Mouse (Mus musculus): ENCODE measurements around the gene R3hdm1. TPM values are rescaled to one million over a fixed set of nuclear protein-coding genes. Genes with fewer than 3 reads are reported as not detected.

R3hdm1 gene
- 183 and 186 TPM in 2 replicates for total RNA-seq (2014; fragmentation: Nextera tagmentation)
- 71.9 and 89.3 TPM in 2 replicates for total RNA-seq (2017)

DNA sequence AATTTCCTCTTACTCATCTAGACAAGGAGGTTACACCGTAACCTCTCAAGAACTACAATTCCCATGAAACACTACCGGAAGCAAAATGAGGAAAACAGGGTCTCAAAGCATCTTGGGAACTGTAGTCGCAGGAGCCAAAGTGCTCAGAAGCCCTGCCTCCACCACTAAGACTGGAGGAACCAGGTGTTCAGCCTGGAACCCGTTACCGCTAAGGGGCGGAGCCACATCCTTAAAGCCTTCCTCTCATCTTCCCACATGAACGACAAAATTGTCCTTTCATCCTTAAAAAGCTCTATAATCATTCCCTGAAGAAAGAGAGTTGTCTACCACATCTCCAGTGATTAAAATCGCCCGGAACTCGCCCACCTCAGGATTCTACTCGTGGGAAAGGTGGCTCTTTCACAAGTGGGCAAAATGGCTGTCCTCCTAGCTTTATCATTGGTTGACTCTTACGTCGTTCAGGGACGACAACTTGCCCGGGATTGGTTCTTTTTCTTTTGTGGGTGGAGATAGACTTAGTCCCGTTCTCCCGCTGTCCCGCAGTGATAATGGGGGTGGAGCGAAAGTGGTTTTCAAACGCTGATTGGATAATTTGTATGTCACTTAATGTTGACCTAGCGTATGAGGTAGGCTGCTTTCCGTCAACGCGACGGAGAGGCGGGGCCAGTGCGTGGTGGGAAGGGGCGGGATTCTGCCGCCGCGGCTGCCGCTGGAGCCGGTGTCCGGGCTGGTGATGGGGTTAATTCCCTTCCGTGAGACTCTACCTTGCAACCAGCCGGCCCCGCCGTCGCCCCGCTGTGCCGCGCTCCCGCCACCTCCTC is at the start of gene R3hdm1, which contains the start of gene Zranb3:
TSS of gene R3hdm1 (plus strand) at position 661 of the 821 bp plus-strand sequence.
TSS of gene Zranb3 (minus strand) at position 407 of the 821 bp plus-strand sequence.
- peak; percentile 92 for ATAC-seq (replicated peaks; ENCODE audit: low FRiP score, low TSS enrichment, poor library complexity, severe bottlenecking)

DNA sequence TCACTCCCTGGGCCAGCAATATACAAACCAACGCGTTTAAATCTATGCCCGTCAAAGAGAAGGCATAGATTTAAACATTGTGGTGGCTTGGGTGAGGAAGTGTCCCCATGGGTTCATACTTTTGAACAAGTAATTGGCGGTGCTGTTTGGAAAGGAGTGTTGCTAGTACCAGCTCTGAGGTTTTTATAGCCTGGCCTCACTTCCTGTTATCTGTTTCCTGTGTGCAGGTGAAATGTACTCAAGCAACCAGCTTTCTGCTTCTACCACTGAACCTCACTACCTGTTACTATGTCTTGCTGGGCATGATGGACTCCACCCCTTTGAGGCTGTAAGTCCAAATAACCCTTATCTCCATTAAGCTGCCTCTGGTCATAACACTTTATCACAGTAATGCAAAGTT is 45.8 kb upstream of the R3hdm1 start:
- ATAC-seq (replicated peaks; ENCODE audit: low FRiP score, low TSS enrichment, poor library complexity, severe bottlenecking), result no peak

DNA sequence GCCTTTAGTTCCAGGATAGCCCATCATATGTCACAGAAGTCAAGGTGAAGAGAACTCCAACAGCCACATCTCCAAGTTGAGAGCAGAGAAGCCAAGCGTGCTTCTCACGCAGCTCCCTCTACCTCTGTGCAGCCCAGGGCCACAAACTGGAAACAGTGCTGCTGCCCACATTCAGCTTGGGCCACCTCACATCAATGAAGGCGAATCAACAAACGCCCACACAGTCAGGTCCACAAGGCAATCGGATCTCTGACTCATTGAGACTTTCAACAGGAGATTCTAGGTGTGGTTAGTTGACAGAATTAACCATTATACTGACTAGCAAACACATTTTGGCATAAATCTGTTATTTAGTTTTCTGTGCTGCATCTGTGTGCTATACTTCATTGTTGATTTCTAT is 44.5 kb upstream of the R3hdm1 start:
- ATAC-seq (replicated peaks; ENCODE audit: low FRiP score, low TSS enrichment, poor library complexity, severe bottlenecking), result no peak

DNA sequence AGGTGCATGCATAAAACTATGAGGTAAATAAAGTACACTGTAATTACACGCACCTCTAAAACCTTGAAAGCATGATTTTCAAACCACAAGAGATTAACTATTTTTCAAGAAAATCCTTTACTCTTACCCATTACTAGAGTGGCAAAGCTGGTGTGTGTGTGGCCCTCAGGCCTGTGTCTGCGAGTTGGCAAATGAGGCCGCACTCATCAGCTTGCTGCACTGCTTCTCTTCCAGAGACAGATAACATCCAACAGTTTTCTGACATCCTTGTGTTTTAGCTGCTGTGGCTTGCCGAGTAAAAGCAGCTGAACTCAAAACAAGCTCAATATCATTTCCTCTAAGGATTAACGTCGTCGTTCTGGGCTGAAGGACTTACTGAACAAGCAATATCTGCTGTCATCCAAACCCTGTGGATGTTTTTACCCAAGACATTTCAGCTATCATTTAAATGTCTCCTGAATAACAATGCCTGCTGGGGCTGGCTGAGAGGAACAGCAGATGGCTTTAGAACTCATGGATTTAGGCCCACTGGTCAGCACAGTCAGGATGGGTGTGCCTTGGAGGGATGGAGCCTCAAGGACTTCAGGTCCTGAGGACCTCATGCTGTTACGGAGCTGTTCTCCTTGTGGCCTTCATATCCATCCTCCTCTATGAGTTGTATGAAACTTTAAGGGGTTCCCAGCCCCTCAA is 42.3 kb upstream of the R3hdm1 start:
- peak; percentile 69 for ATAC-seq (replicated peaks; ENCODE audit: low FRiP score, low TSS enrichment, poor library complexity, severe bottlenecking)

DNA sequence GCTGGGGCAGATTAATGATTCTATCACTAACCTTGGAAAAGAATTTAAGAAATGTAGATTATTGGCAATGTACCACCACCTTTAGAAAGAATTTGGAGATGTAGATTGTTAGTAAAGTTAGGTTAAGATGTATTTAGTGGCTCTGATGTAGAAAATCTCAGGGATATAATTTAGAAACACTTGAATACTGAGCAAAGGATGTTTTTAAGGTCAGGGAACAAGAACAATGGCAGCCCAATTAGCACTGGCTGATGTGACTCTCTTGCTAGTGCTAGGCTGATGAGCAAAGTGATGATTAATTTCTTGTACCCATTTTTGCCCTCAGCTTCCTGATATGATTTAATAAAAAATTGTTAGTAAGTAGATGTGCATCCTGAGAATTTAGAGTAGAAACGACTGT is 41.7 kb upstream of the R3hdm1 start:
- no peak for ATAC-seq (replicated peaks; ENCODE audit: low FRiP score, low TSS enrichment, poor library complexity, severe bottlenecking)

DNA sequence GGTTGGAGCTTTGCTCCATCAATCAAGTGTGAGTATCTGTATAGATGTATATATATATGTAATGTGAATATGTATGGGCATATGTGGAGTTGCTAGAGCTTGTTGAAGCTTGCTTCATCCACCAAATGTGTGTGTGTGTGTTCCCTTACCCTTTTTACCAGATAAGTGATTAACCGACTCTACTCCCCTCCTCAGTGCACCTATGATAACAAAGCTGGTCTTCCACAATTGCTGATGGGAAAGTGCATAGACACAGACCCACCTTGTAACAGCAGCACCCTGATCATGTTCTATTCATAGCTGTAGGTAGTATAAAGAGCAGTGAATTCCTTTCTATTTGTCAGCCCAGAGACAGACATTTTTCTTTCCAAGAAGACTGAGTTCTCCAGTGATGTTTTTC is 40.9 kb upstream of the R3hdm1 start:
- ATAC-seq (replicated peaks; ENCODE audit: low FRiP score, low TSS enrichment, poor library complexity, severe bottlenecking), result 0 out of 2 replicates have a peak, but pooled peaks have one; percentile 37

DNA sequence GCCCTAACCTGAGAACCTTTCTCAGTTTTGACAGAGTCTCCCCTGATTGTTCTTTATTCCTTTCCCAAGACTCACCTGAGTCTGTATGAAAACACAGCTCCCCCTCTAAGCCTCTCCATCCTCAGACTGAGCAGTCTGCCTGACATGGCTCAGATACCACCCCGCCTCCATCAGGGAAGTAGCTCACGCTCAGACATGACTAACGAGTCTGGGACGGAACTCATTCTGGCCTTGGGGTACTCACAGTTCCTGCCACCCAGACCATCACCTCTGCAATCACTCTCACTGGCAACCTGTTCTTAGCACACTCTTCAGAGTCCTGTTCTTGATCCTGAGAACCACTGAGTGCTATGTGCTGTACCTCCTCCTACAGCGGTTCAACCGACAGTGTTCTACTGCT is 38.4 kb upstream of the R3hdm1 start:
- ATAC-seq (replicated peaks; ENCODE audit: low FRiP score, low TSS enrichment, poor library complexity, severe bottlenecking), result no peak

DNA sequence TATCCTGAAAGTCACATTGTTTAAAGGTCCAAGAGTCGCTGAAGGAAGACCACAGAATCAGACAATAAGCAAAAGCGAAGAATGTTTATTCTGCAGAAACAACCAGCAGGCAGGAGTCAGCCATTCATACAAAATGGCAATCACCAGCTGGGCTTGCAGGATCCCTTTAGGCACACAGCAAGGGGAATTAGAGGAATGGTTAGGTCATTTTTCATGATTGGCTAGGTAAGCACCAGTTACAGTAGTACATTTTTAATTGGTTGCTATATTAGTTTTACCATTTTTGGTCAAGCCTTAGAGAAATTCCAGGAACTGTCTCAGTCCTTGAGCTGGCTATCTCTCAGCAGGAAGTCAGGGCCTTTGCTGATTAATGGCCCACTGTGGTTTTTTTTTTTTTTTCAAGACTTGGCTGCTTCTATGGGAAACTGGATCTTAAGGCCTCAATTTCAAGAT is 34.1 kb upstream of the R3hdm1 start:
- ATAC-seq (replicated peaks; ENCODE audit: low FRiP score, low TSS enrichment, poor library complexity, severe bottlenecking), result peak; percentile 89

DNA sequence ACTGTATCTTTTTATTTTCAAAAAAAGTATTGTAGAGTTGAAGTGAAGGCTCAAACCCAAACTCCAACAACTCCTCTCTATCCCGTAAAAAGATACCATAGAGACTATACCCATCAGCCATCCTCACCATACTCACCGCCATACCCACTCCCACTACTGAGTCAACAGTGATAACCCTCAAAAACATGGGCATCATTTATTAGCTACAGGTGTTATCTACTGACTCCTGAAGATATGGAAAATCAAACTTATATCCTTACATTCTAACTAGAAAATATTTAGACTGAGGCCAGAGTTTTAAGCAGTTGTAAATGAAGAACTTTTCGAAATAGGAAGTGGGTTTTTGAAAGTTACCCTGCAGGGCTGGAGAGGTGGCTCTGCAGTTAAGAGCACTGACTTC is 33.1 kb upstream of the R3hdm1 start:
- ATAC-seq (replicated peaks; ENCODE audit: low FRiP score, low TSS enrichment, poor library complexity, severe bottlenecking), result no peak

DNA sequence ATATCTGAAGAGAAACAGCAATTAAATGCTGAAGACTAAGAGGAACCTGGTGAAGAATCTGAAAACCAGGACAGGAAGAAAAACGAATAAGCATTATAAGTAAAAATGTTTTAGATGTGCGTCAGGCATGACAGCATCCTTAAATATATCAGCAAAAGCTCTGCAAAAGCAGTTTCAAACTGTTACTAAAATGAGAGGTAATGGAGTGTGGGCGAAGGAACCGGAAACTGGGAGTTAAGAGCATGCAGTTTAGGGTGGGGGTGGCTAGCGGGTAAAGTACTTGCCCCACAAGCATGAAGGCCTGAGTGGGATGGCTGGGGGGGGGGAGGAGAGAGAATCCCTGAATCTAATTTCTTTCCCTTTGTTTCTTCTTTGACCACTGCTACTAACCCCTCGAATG is 30.1 kb upstream of the R3hdm1 start:
- no peak for ATAC-seq (replicated peaks; ENCODE audit: low FRiP score, low TSS enrichment, poor library complexity, severe bottlenecking)

DNA sequence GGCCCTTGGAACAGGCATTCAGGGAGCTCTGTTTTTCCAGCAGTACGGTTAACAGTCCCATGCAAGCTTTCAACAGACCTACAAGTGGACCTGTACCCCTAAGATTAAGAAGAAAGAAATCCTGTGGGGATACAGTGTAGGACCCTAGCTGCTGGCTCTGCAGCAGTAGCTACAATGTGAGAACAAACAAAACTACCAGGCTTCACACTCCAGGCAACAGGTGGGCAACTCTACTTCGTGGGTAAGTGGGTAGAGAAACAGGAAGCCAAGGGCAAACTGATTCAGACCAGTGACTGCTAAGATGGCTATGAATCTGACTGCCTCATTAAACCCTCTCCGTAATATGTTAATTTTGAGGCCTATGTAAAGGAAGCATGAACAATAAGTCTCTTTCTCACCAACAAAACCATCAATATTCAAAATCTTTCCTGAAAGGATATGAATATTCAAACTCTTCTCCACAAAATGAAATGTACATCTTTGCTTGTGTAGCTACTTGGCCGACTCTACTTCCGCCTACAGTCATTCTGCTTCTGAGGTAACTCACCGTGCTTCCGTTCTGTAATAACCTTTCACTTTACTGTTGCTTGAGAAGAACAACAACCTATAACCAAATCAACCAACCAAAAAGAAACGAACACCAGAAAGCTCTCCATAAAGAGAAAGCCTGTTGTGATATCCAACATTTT is 26.2 kb upstream of the R3hdm1 start:
- no peak for ATAC-seq (replicated peaks; ENCODE audit: low FRiP score, low TSS enrichment, poor library complexity, severe bottlenecking)

DNA sequence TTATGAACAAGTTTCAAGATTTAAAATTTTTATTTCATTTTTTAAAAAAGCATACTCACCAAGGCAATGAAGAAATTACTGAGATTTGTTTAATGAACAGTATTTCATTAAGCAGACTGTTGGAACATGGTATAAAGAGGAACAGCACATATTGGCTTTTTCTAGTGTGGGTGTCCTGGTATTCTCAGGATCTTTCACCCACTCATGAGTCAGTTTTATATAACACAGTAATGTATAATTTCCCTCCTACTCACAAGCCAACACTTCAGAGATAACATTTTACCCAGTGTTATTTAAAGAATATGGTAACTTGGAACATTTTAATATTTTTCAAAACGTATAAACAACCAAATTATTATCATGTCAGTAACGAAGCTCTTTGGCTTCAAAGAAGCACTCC is 25.3 kb upstream of the R3hdm1 start:
- no peak for ATAC-seq (replicated peaks; ENCODE audit: low FRiP score, low TSS enrichment, poor library complexity, severe bottlenecking)

DNA sequence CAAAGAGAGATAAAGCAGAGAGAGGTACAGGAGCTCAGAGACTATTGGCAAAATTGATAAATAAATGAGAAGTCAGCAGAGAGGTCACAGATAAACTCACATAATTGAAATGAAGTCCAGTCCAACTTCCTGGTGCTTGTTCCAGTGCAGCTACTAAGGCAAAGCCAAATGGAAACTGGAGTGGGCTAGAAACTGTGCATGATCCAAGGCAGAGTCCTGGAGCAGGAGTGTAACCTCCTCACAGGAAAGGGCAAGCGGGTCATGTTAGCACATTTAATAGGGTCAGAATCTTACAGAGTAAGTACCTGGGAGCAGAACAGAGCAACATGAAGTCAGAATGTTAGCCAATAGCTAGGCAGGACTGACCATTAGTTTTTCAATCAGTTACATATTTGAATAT is 24.5 kb upstream of the R3hdm1 start:
- no peak for ATAC-seq (replicated peaks; ENCODE audit: low FRiP score, low TSS enrichment, poor library complexity, severe bottlenecking)

DNA sequence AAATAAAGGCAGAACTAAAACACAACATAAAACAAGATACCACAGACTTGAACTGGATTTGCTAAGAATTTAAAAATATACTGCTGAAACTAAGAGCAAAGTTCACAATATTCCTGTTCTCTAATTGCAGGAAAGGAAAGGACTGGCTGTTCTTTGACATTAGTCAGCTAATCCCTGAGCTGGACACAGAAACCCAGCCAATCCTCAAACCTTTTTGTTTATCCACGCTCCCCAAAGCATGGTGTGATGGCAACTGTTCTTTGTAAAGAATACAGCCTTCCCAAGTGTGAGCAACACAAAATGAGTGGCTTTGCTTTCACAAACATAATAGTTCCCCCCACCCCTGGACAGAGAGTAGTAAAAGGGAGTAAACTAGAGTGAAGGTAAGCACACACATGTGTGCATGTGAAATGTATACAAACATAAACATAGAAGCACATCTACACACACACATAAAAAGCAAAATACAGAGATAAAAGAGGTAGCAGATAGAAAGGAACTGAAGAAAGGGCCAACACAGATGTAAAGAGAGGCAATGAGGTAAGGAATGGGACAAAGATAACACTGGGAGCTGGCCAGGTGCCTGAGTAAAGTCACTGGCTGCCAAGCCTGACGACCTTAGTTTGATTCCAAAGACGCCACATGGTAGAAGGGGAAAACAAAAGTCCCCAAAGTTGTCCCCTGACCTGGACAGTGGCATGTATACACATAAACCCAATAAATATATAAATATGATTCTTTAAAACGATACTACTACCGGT is 22.0 kb upstream of the R3hdm1 start:
- ATAC-seq (replicated peaks; ENCODE audit: low FRiP score, low TSS enrichment, poor library complexity, severe bottlenecking), result peak; percentile 77

DNA sequence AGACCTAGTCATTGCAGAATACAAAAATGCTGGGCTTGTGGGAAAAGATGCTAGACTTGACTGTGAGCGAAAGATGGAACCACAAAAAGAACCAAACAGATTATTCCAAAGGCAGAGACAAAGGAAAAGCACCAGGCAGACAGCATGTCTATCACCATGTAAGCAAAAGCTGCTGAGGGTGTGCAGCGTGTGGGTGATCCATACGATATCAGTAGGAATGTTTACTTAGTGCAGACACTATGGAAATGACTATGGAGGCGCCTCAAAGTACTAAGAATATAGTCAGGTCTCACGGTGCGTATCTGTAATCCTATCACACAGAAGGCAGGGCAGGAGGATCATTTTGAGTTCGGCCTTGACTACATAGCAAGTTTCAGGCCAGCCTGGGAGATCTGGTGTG is 21.2 kb upstream of the R3hdm1 start:
- no peak for ATAC-seq (replicated peaks; ENCODE audit: low FRiP score, low TSS enrichment, poor library complexity, severe bottlenecking)

DNA sequence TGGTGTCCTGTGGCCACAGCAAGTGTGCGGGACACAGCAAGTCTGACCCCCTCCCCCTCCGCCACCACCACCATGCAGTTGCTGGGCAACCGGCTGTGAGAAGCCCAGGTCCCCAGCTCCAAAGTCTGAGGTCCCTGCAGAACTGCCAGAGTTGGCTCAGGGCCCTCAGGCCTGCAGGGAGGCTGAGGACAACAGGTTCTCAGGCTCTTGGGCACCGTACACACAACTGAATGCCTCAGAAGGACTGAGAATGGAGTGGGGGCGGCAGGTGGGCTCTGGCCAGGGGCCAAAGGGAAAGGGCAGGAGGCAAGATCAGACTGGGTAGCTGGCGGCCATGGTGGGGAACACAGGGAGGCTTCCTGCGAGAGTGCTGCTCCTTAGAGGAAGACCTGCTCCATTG is 20.3 kb upstream of the R3hdm1 start:
- no peak for ATAC-seq (replicated peaks; ENCODE audit: low FRiP score, low TSS enrichment, poor library complexity, severe bottlenecking)

DNA sequence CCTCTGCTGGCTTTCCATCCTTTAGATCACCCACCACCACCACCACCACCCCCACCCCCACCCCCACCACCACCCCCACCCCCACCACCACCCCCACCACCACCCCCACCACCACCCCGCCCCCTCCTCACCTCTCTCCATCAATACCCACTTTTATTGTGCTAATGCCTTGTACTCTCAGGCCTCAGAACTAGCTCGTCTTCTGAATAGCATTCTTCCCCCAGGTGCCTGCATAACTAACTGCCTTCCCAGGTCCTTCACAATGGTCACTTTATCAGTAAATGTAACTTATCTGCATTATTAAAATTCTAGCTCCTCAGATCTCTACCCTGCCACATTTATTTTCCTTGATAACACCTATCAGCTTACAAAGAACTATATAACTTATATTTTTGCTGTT is 8.4 kb upstream of the R3hdm1 start:
- ATAC-seq (replicated peaks; ENCODE audit: low FRiP score, low TSS enrichment, poor library complexity, severe bottlenecking), result no peak

DNA sequence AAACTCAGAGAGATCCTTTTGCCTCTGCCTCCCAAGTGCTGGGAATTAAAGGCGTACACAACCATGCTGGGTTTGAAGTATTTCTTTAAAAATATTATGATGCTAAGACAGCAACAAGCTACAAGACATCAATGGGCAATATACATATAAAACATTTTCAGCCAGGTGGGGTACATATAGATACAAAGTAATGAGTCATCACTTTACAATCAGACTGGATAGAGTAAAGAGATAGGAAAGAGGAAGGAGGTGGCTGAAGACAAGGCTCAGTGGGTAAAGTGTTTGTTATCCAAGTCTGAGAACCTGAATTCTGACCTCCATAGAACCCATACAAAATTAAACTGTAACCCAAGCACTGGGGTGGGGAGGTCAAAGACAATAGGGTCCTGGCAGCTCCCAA is 4.8 kb upstream of the R3hdm1 start:
- ATAC-seq (replicated peaks; ENCODE audit: low FRiP score, low TSS enrichment, poor library complexity, severe bottlenecking), result no peak

DNA sequence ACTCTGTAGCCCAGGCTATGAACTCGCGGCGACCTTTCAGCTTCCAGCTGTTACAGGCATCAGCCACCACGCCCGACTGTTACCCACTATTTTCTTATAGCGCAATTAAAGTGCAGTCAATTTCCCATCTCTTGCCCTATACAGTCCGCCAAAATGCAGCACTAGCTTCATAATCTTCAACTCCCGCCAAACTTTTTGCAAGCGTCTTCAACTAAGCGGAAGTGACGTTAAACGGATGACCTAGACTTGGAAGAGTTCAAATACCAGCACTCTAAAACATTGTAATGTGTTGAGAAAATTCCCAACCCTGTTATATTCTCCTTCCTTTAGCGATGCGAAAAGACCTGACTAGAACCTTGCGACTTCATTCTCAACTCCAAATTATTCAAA is 855 bp upstream of the R3hdm1 start:
- peak; percentile 53 for ATAC-seq (replicated peaks; ENCODE audit: low FRiP score, low TSS enrichment, poor library complexity, severe bottlenecking)

Measured in megakaryocyte-erythroid progenitor cell, adult 5-6 weeks (primary cell).